Mouse (Mus musculus): ENCODE data around the gene Klhl29. TPM values are rescaled to one million over a fixed set of nuclear protein-coding genes. Genes with fewer than 3 reads are reported as not detected.
A peak's percentile ranks its signal among the peaks of the same experiment; 100 is the strongest.

The Klhl29 gene
- polyA plus RNA-seq, 1 experiment: 2.4 TPM

GRCm38 (mm10) chr12:5223595-5223994, 151.9 kb downstream of the Klhl29 start:
- Histone ChIP-seq H3K27ac (ENCODE audit: insufficient read depth, low read depth, low read length) (no peak overlapping the region), H3K4me1 (ENCODE audit: control insufficient read depth, insufficient read depth, low read length) (no peaks in the 10 kb centered on the region), H3K4me3 (ENCODE audit: insufficient read depth, low read depth, low read length) (no peak overlapping the region), H3K27me3 (replicated peaks; ENCODE audit: control insufficient read depth, insufficient read depth, low read length) (no peaks in the 10 kb centered on the region), H3K36me3 (ENCODE audit: control insufficient read depth, insufficient read depth, low read length) (no peaks in the 10 kb centered on the region)
- no peak for DNase-seq
- no peak for TF ChIP-seq CTCF (conservative IDR thresholded peaks at IDR 0.05; ENCODE audit: insufficient read depth, insufficient read length, low read depth, low read length)
- no peak for TF ChIP-seq POLR2A (IDR thresholded peaks at IDR 0.05; ENCODE audit: low read depth, low read length)
- 55% methylated on average over 1 of the region's 1 CpGs for WGBS

GRCm38 (mm10) chr12:5222439-5223202, 152.9 kb downstream of the Klhl29 start:
- TF ChIP-seq CTCF (conservative IDR thresholded peaks at IDR 0.05; ENCODE audit: insufficient read depth, insufficient read length, low read depth, low read length): no peak
- TF ChIP-seq POLR2A (IDR thresholded peaks at IDR 0.05; ENCODE audit: low read depth, low read length): no peak
- 95% methylated on average over 8 of the region's 8 CpGs for WGBS

GRCm38 (mm10) chr12:5219913-5220575, 155.4 kb downstream of the Klhl29 start:
- DNase-seq: no peak
- Histone ChIP-seq H3K27ac (ENCODE audit: insufficient read depth, low read depth, low read length) (no peak overlapping the region), H3K27me3 (replicated peaks; ENCODE audit: control insufficient read depth, insufficient read depth, low read length) (no peaks in the 10 kb centered on the region), H3K36me3 (ENCODE audit: control insufficient read depth, insufficient read depth, low read length) (no peaks in the 10 kb centered on the region), H3K4me3 (ENCODE audit: insufficient read depth, low read depth, low read length) (no peak overlapping the region), H3K4me1 (ENCODE audit: control insufficient read depth, insufficient read depth, low read length) (no peaks in the 10 kb centered on the region)
- 76% methylated on average over 14 of the region's 14 CpGs for WGBS
- TF ChIP-seq CTCF (conservative IDR thresholded peaks at IDR 0.05; ENCODE audit: insufficient read depth, insufficient read length, low read depth, low read length) (no peak), POLR2A (IDR thresholded peaks at IDR 0.05; ENCODE audit: low read depth, low read length) (no peak)

More at GRCm38 (mm10) chr12:5222439-5223202, 152.9 kb downstream of the Klhl29 start:
- no peaks in the 10 kb centered on the region for H3K36me3 ChIP-seq (ENCODE audit: control insufficient read depth, insufficient read depth, low read length)
- H3K4me1 ChIP-seq (ENCODE audit: control insufficient read depth, insufficient read depth, low read length): no peaks in the 10 kb centered on the region
- no peak overlapping the region for H3K27ac ChIP-seq (ENCODE audit: insufficient read depth, low read depth, low read length)
- H3K27me3 ChIP-seq (replicated peaks; ENCODE audit: control insufficient read depth, insufficient read depth, low read length): no peaks in the 10 kb centered on the region
- DNase-seq: no peak
- no peak overlapping the region for H3K4me3 ChIP-seq (ENCODE audit: insufficient read depth, low read depth, low read length)

- Histone ChIP-seq H3K27ac (ENCODE audit: insufficient read depth, low read depth, low read length) (no peak overlapping the region), H3K27me3 (replicated peaks; ENCODE audit: control insufficient read depth, insufficient read depth, low read length) (no peaks in the 10 kb centered on the region), H3K4me1 (ENCODE audit: control insufficient read depth, insufficient read depth, low read length) (peaks cover 15% of the 10 kb centered on the region), H3K36me3 (ENCODE audit: control insufficient read depth, insufficient read depth, low read length) (no peaks in the 10 kb centered on the region), H3K4me3 (ENCODE audit: insufficient read depth, low read depth, low read length) (no peak overlapping the region)
- DNase-seq: peak; percentile 43
- TF ChIP-seq CTCF (conservative IDR thresholded peaks at IDR 0.05; ENCODE audit: insufficient read depth, insufficient read length, low read depth, low read length): no peak
- no peak for TF ChIP-seq POLR2A (IDR thresholded peaks at IDR 0.05; ENCODE audit: low read depth, low read length)
- WGBS: 59% methylated on average over 15 of the region's 15 CpGs
Observed at GRCm38 (mm10) chr12:5215836-5216747, 159.4 kb downstream of the Klhl29 start.

GRCm38 (mm10) chr12:5214266-5214665, 161.2 kb downstream of the Klhl29 start:
- H3K4me3 ChIP-seq (ENCODE audit: insufficient read depth, low read depth, low read length): no peak overlapping the region
- H3K36me3 ChIP-seq (ENCODE audit: control insufficient read depth, insufficient read depth, low read length): no peaks in the 10 kb centered on the region
- peaks cover 15% of the 10 kb centered on the region for H3K4me1 ChIP-seq (ENCODE audit: control insufficient read depth, insufficient read depth, low read length)
- WGBS: 67% methylated on average over 9 of the region's 9 CpGs
- no peak for TF ChIP-seq CTCF (conservative IDR thresholded peaks at IDR 0.05; ENCODE audit: insufficient read depth, insufficient read length, low read depth, low read length)
- no peak for TF ChIP-seq POLR2A (IDR thresholded peaks at IDR 0.05; ENCODE audit: low read depth, low read length)
- peak overlapping the region; percentile 78 for H3K27ac ChIP-seq (ENCODE audit: insufficient read depth, low read depth, low read length)
- H3K27me3 ChIP-seq (replicated peaks; ENCODE audit: control insufficient read depth, insufficient read depth, low read length): no peaks in the 10 kb centered on the region
- no peak for DNase-seq

GRCm38 (mm10) chr12:5213339-5214104, 162.0 kb downstream of the Klhl29 start:
- DNase-seq: peak; percentile 98
- peak overlapping the region; percentile 81 for H3K27ac ChIP-seq (ENCODE audit: insufficient read depth, low read depth, low read length)
- WGBS: 2% methylated on average over 13 of the region's 13 CpGs
- no peaks in the 10 kb centered on the region for H3K27me3 ChIP-seq (replicated peaks; ENCODE audit: control insufficient read depth, insufficient read depth, low read length)
- H3K36me3 ChIP-seq (ENCODE audit: control insufficient read depth, insufficient read depth, low read length): no peaks in the 10 kb centered on the region
- H3K4me1 ChIP-seq (ENCODE audit: control insufficient read depth, insufficient read depth, low read length): peaks cover 15% of the 10 kb centered on the region
- TF ChIP-seq CTCF (conservative IDR thresholded peaks at IDR 0.05; ENCODE audit: insufficient read depth, insufficient read length, low read depth, low read length) (no peak), POLR2A (IDR thresholded peaks at IDR 0.05; ENCODE audit: low read depth, low read length) (no peak)
- H3K4me3 ChIP-seq (ENCODE audit: insufficient read depth, low read depth, low read length): no peak overlapping the region
